Mouse (Mus musculus): Measurements from ENCODE around the gene Mogs.

- TF ChIP-seq CTCF (IDR thresholded peaks at IDR 0.05; ENCODE audit: low read depth) (no peak), EP300 (IDR thresholded peaks at IDR 0.05; ENCODE audit: low read depth) (no peak)
Observed at GRCm38 (mm10) chr6:83068221-83068620, 47.1 kb upstream of the Mogs start.

Measured in heart, postnatal 0 days (tissue).